20 mouse cellular contexts compared by ENCODE assay signal in genomic region chr11:77829043-77829841, GRCm38 (mm10). TPM values are rescaled to one million over a fixed set of nuclear protein-coding genes. Genes with fewer than 3 reads are reported as not detected.
A peak's percentile ranks its signal among the peaks of the same experiment; 100 is the strongest.
DNase-seq lines count a peak whose midpoint lies in the region; ATAC-seq and TF ChIP-seq lines count a peak whose summit lies in the region.
"Had no signal": no experiment of that assay in that cellular context is flagged by ENCODE, and none has a peak within 500 bp of the region (broad histone marks: within the 10 kb centered on the region; RNA-seq: fewer than 3 reads in every experiment).

No protein-coding gene starts in this region.

- H3K9ac ChIP-seq in hindbrain, postnatal 0 days (replicated peaks; ENCODE audit: low read length), result no peak overlapping the region
- no peak overlapping the region for H3K9ac ChIP-seq in hindbrain, embryonic 14.5 days
- H3K9ac ChIP-seq: embryonic facial prominence, embryonic 12.5 days; lung, embryonic 15.5 days; midbrain, embryonic 12.5 days had no signal

- no peaks in the 10 kb centered on the region for H3K27me3 ChIP-seq in hindbrain, postnatal 0 days (ENCODE audit: insufficient read depth, low read length)
- H3K27me3 ChIP-seq in hindbrain, embryonic 14.5 days (ENCODE audit: control insufficient read depth, insufficient read depth, low read length), result no peaks in the 10 kb centered on the region
- H3K27me3 ChIP-seq: embryonic facial prominence, embryonic 12.5 days; lung, embryonic 15.5 days had no signal

- H3K9me3 ChIP-seq in hindbrain, postnatal 0 days (ENCODE audit: low read length), result no peaks in the 10 kb centered on the region
- H3K9me3 ChIP-seq in hindbrain, embryonic 14.5 days (ENCODE audit: control insufficient read depth, low read length), result no peaks in the 10 kb centered on the region
- H3K9me3 ChIP-seq: embryonic facial prominence, embryonic 12.5 days; lung, embryonic 15.5 days; midbrain, embryonic 12.5 days had no signal

- intact Hi-C loops in left cerebral cortex, postnatal 25 days (cut with DNase I), result loop anchor here (10.0 kb wide), 1 partner anchor 346 kb away; the partner anchor contains the start of genes Nek8 and Tlcd1

- peak; percentile 39 for DNase-seq in hindbrain, postnatal 0 days (ENCODE audit: low spot score)
- no peak for DNase-seq in hindbrain, embryonic 14.5 days (ENCODE audit: low spot score)
- peak; percentile 57 for DNase-seq in retina, postnatal 1 day
- DNase-seq in retina, embryonic 14.5 days (ENCODE audit: low spot score), result no peak
- DNase-seq in lung, postnatal 10 days, result peak; percentile 65
- no peak for DNase-seq in left cerebral cortex, postnatal 25 days (ENCODE audit: low spot score in 2 of 2)
- no peak for DNase-seq in right cerebral cortex, postnatal 36 days (ENCODE audit: low spot score in 2 of 2)
- DNase-seq: adrenal gland, postnatal 36 days; gastrocnemius, postnatal 10 days; layer of hippocampus, adult 9-11 months; liver; right cerebral cortex, adult 18-20 months; thymus, postnatal 14 days had no signal

- peaks cover 15% of the 10 kb centered on the region for H3K4me1 ChIP-seq in hindbrain, postnatal 0 days (ENCODE audit: insufficient read depth, low read length)
- peaks cover 19% of the 10 kb centered on the region for H3K4me1 ChIP-seq in hindbrain, embryonic 14.5 days (replicated peaks; ENCODE audit: control insufficient read depth, insufficient read depth, low read length)
- H3K4me1 ChIP-seq: embryonic facial prominence, embryonic 12.5 days had no signal

- no peak for ATAC-seq in hindbrain, postnatal 0 days
- ATAC-seq in hindbrain, embryonic 14.5 days (ENCODE audit: low FRiP score), result no peak

- 48% methylated on average over 23 of the region's 23 CpGs for WGBS in hindbrain, postnatal 0 days
- 65% methylated on average over 23 of the region's 23 CpGs for WGBS in hindbrain, embryonic 14.5 days

- no peak overlapping the region for H3K4me3 ChIP-seq in hindbrain, postnatal 0 days (ENCODE audit: low read length)
- no peak overlapping the region for H3K4me3 ChIP-seq in hindbrain, embryonic 14.5 days (replicated peaks; ENCODE audit: low read length)
- H3K4me3 ChIP-seq: embryonic facial prominence, embryonic 12.5 days; heart, adult 2 months; lung, embryonic 15.5 days; midbrain, embryonic 12.5 days had no signal

- no peak for TF ChIP-seq CTCF in hindbrain, postnatal 0 days (IDR thresholded peaks at IDR 0.05; ENCODE audit: low read depth)

- peaks cover 19% of the 10 kb centered on the region; the same call in 1 of the 2 replicates for H3K36me3 ChIP-seq in hindbrain, postnatal 0 days (ENCODE audit: insufficient read depth, low read length)
- peaks cover 62% of the 10 kb centered on the region for H3K36me3 ChIP-seq in hindbrain, embryonic 14.5 days (replicated peaks; ENCODE audit: control insufficient read depth, insufficient read depth)

- no peak overlapping the region for H3K4me2 ChIP-seq in hindbrain, postnatal 0 days (ENCODE audit: low read depth, low read length)
- no peak overlapping the region for H3K4me2 ChIP-seq in hindbrain, embryonic 14.5 days (replicated peaks)
- H3K4me2 ChIP-seq: embryonic facial prominence, embryonic 12.5 days; lung, embryonic 15.5 days; midbrain, embryonic 12.5 days had no signal

- no peak overlapping the region for H3K27ac ChIP-seq in hindbrain, postnatal 0 days
- H3K27ac ChIP-seq in hindbrain, embryonic 14.5 days, result no peak overlapping the region
- H3K27ac ChIP-seq: embryonic facial prominence, embryonic 12.5 days; heart, adult 2 months; lung, embryonic 15.5 days had no signal

RNA-seq across cellular contexts. Expression of gene Gm10277, which starts 41.7 kb away (rescaled TPM):
- not detected in 2 replicates for total RNA-seq in hindbrain, postnatal 0 days (2014; rRNA removed)
- 0.69 and 0.91 TPM in 2 replicates for polyA plus RNA-seq in hindbrain, postnatal 0 days (2015; fragmentation: Nextera tagmentation; extraction: Ambion mirVana)
- 0.69 and 1.4 TPM in 2 replicates for polyA plus RNA-seq in hindbrain, embryonic 14.5 days (2014; fragmentation: Nextera tagmentation; extraction: Ambion mirVana)
- not detected for total RNA-seq in left cerebral cortex, postnatal 25 days (2021)
- total RNA-seq: adrenal gland, postnatal 36 days; gastrocnemius, postnatal 10 days; heart, adult 2 months; heart, postnatal 14 days; left cerebral cortex, postnatal 10 days had no signal
- polyA plus RNA-seq: heart, adult 2 months; spleen, adult 2 months had no signal

Comparison
In these comparisons a context has a peak if more than half of its experiments do, and no peak if none do; other contexts are left out.
1. DNase-seq: peak in hindbrain, postnatal 0 days (single experiment), retina, postnatal 1 day (single experiment) and lung, postnatal 10 days (single experiment); none in hindbrain, embryonic 14.5 days (single experiment), retina, embryonic 14.5 days (single experiment), left cerebral cortex, postnatal 25 days (0 of 2) and right cerebral cortex, postnatal 36 days (0 of 2).